Mouse (Mus musculus) heart, postnatal 0 days (tissue): ENCODE results near the gene Bptf.
"Not testable (repeated sequence)": the region's sequence is repeated elsewhere in the genome, so short reads cannot be mapped to it uniquely, and the experiment has no call there.

Source experiments
- CTCF ChIP-seq: IDR thresholded peaks from 2 replicates; pipeline ENCODE4 v1.5.1; 2016; ENCODE audit warnings: antibody characterized with exemption, control low read depth, low read depth
- EP300 ChIP-seq: IDR thresholded peaks from 2 replicates; pipeline ENCODE4 v1.6.1; 2016; ENCODE audit warnings: antibody characterized with exemption, low read depth

- not testable (repeated sequence) for TF ChIP-seq CTCF, EP300
These were observed 116.3 kb downstream of the Bptf start for GRCm38 (mm10) chr11:107015535-107016187.
